Mouse (Mus musculus): ENCODE results near the gene Cdkal1. TPM values are rescaled to one million over a fixed set of nuclear protein-coding genes. Genes with fewer than 3 reads are reported as not detected.

Cdkal1 gene
- polyA plus RNA-seq, 1 experiment from 2014 or later, result 28.2 TPM

- Histone ChIP-seq H3K27me3 (replicated peaks) (no peaks in the 10 kb centered on the region), H3K27ac (no peak overlapping the region), H3K9me3 (no peaks in the 10 kb centered on the region), H3K9ac (no peak overlapping the region), H3K4me3 (no peak overlapping the region), H3K4me2 (replicated peaks) (no peak overlapping the region), H3K4me1 (peaks cover 2% of the 10 kb centered on the region; the same call in 1 of the 2 replicates), H3K36me3 (peaks cover 7% of the 10 kb centered on the region; the same call in 1 of the 2 replicates)
- ATAC-seq (ENCODE audit: low FRiP score, low read depth), result no peak
- 91% methylated on average over 3 of the region's 3 CpGs for WGBS
Observed at GRCm38 (mm10) chr13:29348331-29348730, 507.1 kb downstream of the Cdkal1 start.

GRCm38 (mm10) chr13:29332640-29333412 is 522.6 kb downstream of the Cdkal1 start:
- whole genome bisulfite sequencing, result 85% methylated on average over 6 of the region's 6 CpGs
- no peak overlapping the region for H3K27ac ChIP-seq
- no peaks in the 10 kb centered on the region for H3K4me1 ChIP-seq
- no peak overlapping the region for H3K4me2 ChIP-seq (replicated peaks)
- no peaks in the 10 kb centered on the region for H3K9me3 ChIP-seq
- no peak for ATAC-seq (ENCODE audit: low FRiP score, low read depth)
- no peaks in the 10 kb centered on the region for H3K36me3 ChIP-seq
- no peak overlapping the region for H3K9ac ChIP-seq
- H3K27me3 ChIP-seq (replicated peaks), result no peaks in the 10 kb centered on the region
- H3K4me3 ChIP-seq, result no peak overlapping the region

DNA sequence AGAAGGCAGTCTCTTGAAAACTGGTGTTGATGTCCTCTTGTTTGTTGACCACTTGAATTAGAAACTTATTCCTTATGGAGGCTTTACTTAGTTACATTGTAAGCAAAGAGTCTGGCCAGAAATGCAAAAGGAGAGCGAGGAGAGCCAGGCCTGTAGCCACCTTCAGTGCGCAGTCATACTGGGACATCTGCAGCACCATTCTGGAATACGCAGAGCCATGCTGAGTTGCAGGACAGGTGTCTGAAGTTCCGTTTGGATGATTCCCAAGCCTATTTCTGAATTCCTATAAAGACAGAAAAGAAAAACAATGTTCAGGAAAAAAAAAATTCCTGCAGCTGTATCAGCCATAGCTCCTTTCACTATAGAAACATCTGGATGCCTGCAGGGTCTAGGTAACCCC is 529.5 kb downstream of the Cdkal1 start:
- no peaks in the 10 kb centered on the region for H3K27me3 ChIP-seq (replicated peaks)
- H3K9ac ChIP-seq, result no peak overlapping the region
- H3K9me3 ChIP-seq, result no peaks in the 10 kb centered on the region
- no peak overlapping the region for H3K4me3 ChIP-seq
- no peaks in the 10 kb centered on the region for H3K36me3 ChIP-seq
- no peak overlapping the region for H3K4me2 ChIP-seq (replicated peaks)
- 88% methylated on average over 4 of the region's 4 CpGs for WGBS
- ATAC-seq (ENCODE audit: low FRiP score, low read depth), result no peak
- H3K4me1 ChIP-seq, result no peaks in the 10 kb centered on the region
- H3K27ac ChIP-seq, result no peak overlapping the region

DNA sequence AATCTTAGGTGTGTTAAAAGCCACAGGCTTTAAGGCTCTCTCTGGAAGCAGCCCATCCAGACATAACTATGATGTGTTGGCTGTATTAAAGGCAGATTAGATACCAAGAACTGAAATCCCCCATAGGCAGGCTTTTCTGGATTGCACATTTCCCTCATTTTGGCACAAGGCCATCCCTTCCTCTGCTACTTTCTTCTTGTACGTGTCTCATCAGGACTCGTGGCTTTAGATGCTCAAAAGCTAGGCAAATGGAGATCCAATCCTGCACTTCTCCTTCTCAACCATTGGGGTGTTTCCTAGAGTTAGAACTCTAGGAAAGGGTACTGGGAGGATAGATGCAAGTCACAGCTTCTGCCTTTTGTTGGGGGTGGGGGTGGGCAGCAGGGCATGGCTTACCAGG is 535.1 kb downstream of the Cdkal1 start:
- Histone ChIP-seq H3K36me3 (no peaks in the 10 kb centered on the region), H3K9me3 (no peaks in the 10 kb centered on the region), H3K4me1 (no peaks in the 10 kb centered on the region), H3K27ac (no peak overlapping the region), H3K27me3 (replicated peaks) (no peaks in the 10 kb centered on the region), H3K4me3 (no peak overlapping the region), H3K9ac (no peak overlapping the region), H3K4me2 (replicated peaks) (no peak overlapping the region)
- 82% methylated on average over 2 of the region's 2 CpGs for WGBS
- no peak for ATAC-seq (ENCODE audit: low FRiP score, low read depth)

- no peak overlapping the region for H3K27ac ChIP-seq
- H3K9me3 ChIP-seq, result no peaks in the 10 kb centered on the region
- no peaks in the 10 kb centered on the region for H3K27me3 ChIP-seq (replicated peaks)
- peaks cover 6% of the 10 kb centered on the region for H3K4me1 ChIP-seq
- H3K4me3 ChIP-seq, result no peak overlapping the region
- no peak overlapping the region for H3K4me2 ChIP-seq (replicated peaks)
- H3K36me3 ChIP-seq, result no peaks in the 10 kb centered on the region
- no peak for ATAC-seq (ENCODE audit: low FRiP score, low read depth)
- no peak overlapping the region for H3K9ac ChIP-seq
- 92% methylated on average over 1 of the region's 1 CpGs for WGBS
Observed at GRCm38 (mm10) chr13:29317703-29318102, 537.8 kb downstream of the Cdkal1 start.

GRCm38 (mm10) chr13:29316271-29316670 is 539.2 kb downstream of the Cdkal1 start:
- Histone ChIP-seq H3K36me3 (no peaks in the 10 kb centered on the region), H3K27me3 (replicated peaks) (no peaks in the 10 kb centered on the region), H3K27ac (no peak overlapping the region)

GRCm38 (mm10) chr13:29312026-29312425 is 543.4 kb downstream of the Cdkal1 start:
- H3K4me3 ChIP-seq, result no peak overlapping the region
- H3K9me3 ChIP-seq, result no peaks in the 10 kb centered on the region
- WGBS, result 27% methylated on average over 2 of the region's 2 CpGs
- H3K4me1 ChIP-seq, result peaks cover 12% of the 10 kb centered on the region
- no peak for ATAC-seq (ENCODE audit: low FRiP score, low read depth)
- no peaks in the 10 kb centered on the region for H3K36me3 ChIP-seq
- H3K27me3 ChIP-seq (replicated peaks), result no peaks in the 10 kb centered on the region
- no peak overlapping the region for H3K4me2 ChIP-seq (replicated peaks)
- H3K27ac ChIP-seq, result no peak overlapping the region
- H3K9ac ChIP-seq, result no peak overlapping the region

More at GRCm38 (mm10) chr13:29316271-29316670, 539.2 kb downstream of the Cdkal1 start:
- peaks cover 9% of the 10 kb centered on the region for H3K4me1 ChIP-seq
- WGBS, result 89% methylated on average over 5 of the region's 5 CpGs
- H3K4me2 ChIP-seq (replicated peaks), result no peak overlapping the region
- H3K9me3 ChIP-seq, result no peaks in the 10 kb centered on the region
- no peak overlapping the region for H3K9ac ChIP-seq
- ATAC-seq (ENCODE audit: low FRiP score, low read depth), result no peak
- no peak overlapping the region for H3K4me3 ChIP-seq

DNA sequence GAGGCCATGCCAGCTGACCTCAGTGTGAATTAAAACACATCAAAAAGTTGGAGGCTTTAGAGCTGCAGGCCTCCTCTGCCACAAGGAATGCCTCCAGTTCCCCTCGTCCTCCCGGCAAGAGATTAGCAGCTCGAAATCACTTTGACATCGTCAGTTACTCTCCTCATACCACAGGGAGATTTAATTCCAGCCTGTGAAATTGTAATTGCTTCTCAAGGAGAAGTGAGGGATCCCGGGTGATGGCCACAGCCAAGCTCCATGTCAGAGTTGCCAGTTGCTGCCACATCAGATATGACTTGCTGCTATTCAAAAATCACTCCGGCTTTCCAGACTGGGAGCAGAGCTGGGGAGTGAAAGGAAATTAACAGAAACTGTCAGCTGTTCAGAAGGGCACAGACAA is 548.1 kb downstream of the Cdkal1 start:
- 71% methylated on average over 6 of the region's 6 CpGs for WGBS
- no peak overlapping the region for H3K9ac ChIP-seq
- H3K4me3 ChIP-seq, result no peak overlapping the region
- ATAC-seq (ENCODE audit: low FRiP score, low read depth), result no peak
- H3K4me1 ChIP-seq, result 0 out of 2 replicates have a peak, but pooled peaks cover 5% of the 10 kb centered on the region
- no peaks in the 10 kb centered on the region for H3K9me3 ChIP-seq
- no peaks in the 10 kb centered on the region for H3K27me3 ChIP-seq (replicated peaks)
- H3K27ac ChIP-seq, result no peak overlapping the region
- H3K4me2 ChIP-seq (replicated peaks), result no peak overlapping the region
- no peaks in the 10 kb centered on the region for H3K36me3 ChIP-seq

GRCm38 (mm10) chr13:29292608-29293240 is 562.8 kb downstream of the Cdkal1 start:
- no peak overlapping the region for H3K27ac ChIP-seq
- H3K27me3 ChIP-seq (replicated peaks), result no peaks in the 10 kb centered on the region
- no peak overlapping the region for H3K9ac ChIP-seq
- no peak overlapping the region for H3K4me3 ChIP-seq
- H3K36me3 ChIP-seq, result no peaks in the 10 kb centered on the region
- H3K4me1 ChIP-seq, result no peaks in the 10 kb centered on the region
- H3K9me3 ChIP-seq, result no peaks in the 10 kb centered on the region
- H3K4me2 ChIP-seq (replicated peaks), result no peak overlapping the region
- WGBS, result 87% methylated on average over 9 of the region's 9 CpGs
- no peak for ATAC-seq (ENCODE audit: low FRiP score, low read depth)

- Histone ChIP-seq H3K27ac (no peak overlapping the region), H3K27me3 (replicated peaks) (no peaks in the 10 kb centered on the region), H3K4me2 (replicated peaks) (no peak overlapping the region), H3K36me3 (no peaks in the 10 kb centered on the region), H3K9me3 (no peaks in the 10 kb centered on the region), H3K4me1 (no peaks in the 10 kb centered on the region), H3K4me3 (no peak overlapping the region), H3K9ac (no peak overlapping the region)
- ATAC-seq (ENCODE audit: low FRiP score, low read depth), result no peak
- WGBS, result 74% methylated on average over 4 of the region's 4 CpGs
Observed at GRCm38 (mm10) chr13:29290569-29290968, 564.9 kb downstream of the Cdkal1 start.

GRCm38 (mm10) chr13:29285058-29285457 is 570.4 kb downstream of the Cdkal1 start:
- no peaks in the 10 kb centered on the region for H3K27me3 ChIP-seq (replicated peaks)
- ATAC-seq (ENCODE audit: low FRiP score, low read depth), result no peak
- no peaks in the 10 kb centered on the region for H3K4me1 ChIP-seq
- no peaks in the 10 kb centered on the region for H3K9me3 ChIP-seq
- H3K4me3 ChIP-seq, result no peak overlapping the region
- no peak overlapping the region for H3K9ac ChIP-seq
- no peak overlapping the region for H3K4me2 ChIP-seq (replicated peaks)
- H3K27ac ChIP-seq, result no peak overlapping the region
- 57% methylated on average over 3 of the region's 3 CpGs for WGBS
- no peaks in the 10 kb centered on the region for H3K36me3 ChIP-seq

GRCm38 (mm10) chr13:29281556-29281955 is 573.9 kb downstream of the Cdkal1 start:
- Histone ChIP-seq H3K27me3 (replicated peaks) (no peaks in the 10 kb centered on the region), H3K9ac (no peak overlapping the region), H3K4me2 (replicated peaks) (no peak overlapping the region), H3K4me3 (no peak overlapping the region), H3K27ac (no peak overlapping the region), H3K9me3 (no peaks in the 10 kb centered on the region), H3K4me1 (no peaks in the 10 kb centered on the region), H3K36me3 (no peaks in the 10 kb centered on the region)
- WGBS, result 73% methylated on average over 6 of the region's 6 CpGs
- ATAC-seq (ENCODE audit: low FRiP score, low read depth), result no peak
